Mouse (Mus musculus): ENCODE results near the gene Tbkbp1. TPM values are rescaled to one million over a fixed set of nuclear protein-coding genes. Genes with fewer than 3 reads are reported as not detected.
"Not testable (repeated sequence)": the region's sequence is repeated elsewhere in the genome, so short reads cannot be mapped to it uniquely, and the experiment has no call there.

Tbkbp1 gene
- polyA plus RNA-seq (2016; fragmentation: Nextera tagmentation; extraction: Ambion mirVana), result 10.6 and 12.6 TPM in 2 replicates

- peak; percentile 9 for ATAC-seq (ENCODE audit: insufficient number of reproducible peaks, low FRiP score)
- Histone ChIP-seq H3K4me3 (peak within 1 kb of the TSS; percentile 93), H3K36me3 (peaks cover 25% of the 10 kb centered on the region), H3K9me3 (replicated peaks) (no peaks in the 10 kb centered on the region), H3K4me2 (peak within 1 kb of the TSS; percentile 82), H3K9ac (peak within 1 kb of the TSS; percentile 87), H3K4me1 (replicated peaks) (peaks cover 47% of the 10 kb centered on the region), H3K27me3 (replicated peaks) (0 out of 2 replicates have a peak, but pooled peaks cover 15% of the 10 kb centered on the region), H3K27ac (ENCODE audit: poor library complexity, severe bottlenecking) (peak within 1 kb of the TSS; percentile 86)
- WGBS, result 2% methylated on average over 42 of the region's 64 CpGs
Measured at GRCm38 (mm10) chr11:97151343-97151801, at the start of gene Tbkbp1. TSS of gene Tbkbp1 (minus strand) at chr11:97151495.

- no peak for ATAC-seq (ENCODE audit: insufficient number of reproducible peaks, low FRiP score)
Measured at GRCm38 (mm10) chr11:97199519-97199918, 48.2 kb upstream of the Tbkbp1 start.

GRCm38 (mm10) chr11:97198601-97199000, 47.3 kb upstream of the Tbkbp1 start:
- Histone ChIP-seq H3K27ac (ENCODE audit: poor library complexity, severe bottlenecking) (no peak overlapping the region), H3K9me3 (replicated peaks) (0 out of 2 replicates have a peak, but pooled peaks cover 3% of the 10 kb centered on the region), H3K4me1 (replicated peaks) (peaks cover 8% of the 10 kb centered on the region; the same call in 1 of the 2 replicates), H3K27me3 (replicated peaks) (no peaks in the 10 kb centered on the region), H3K4me2 (no peak overlapping the region), H3K36me3 (no peaks in the 10 kb centered on the region), H3K4me3 (no peak overlapping the region), H3K9ac (no peak overlapping the region)
- ATAC-seq (ENCODE audit: insufficient number of reproducible peaks, low FRiP score), result no peak
- WGBS, result 22% methylated on average over 5 of the region's 5 CpGs

More at GRCm38 (mm10) chr11:97199519-97199918, 48.2 kb upstream of the Tbkbp1 start:
- 84% methylated on average over 6 of the region's 6 CpGs for WGBS
- Histone ChIP-seq H3K4me3 (no peak overlapping the region), H3K9me3 (replicated peaks) (0 out of 2 replicates have a peak, but pooled peaks cover 3% of the 10 kb centered on the region), H3K27me3 (replicated peaks) (no peaks in the 10 kb centered on the region), H3K27ac (ENCODE audit: poor library complexity, severe bottlenecking) (no peak overlapping the region), H3K36me3 (no peaks in the 10 kb centered on the region), H3K4me1 (replicated peaks) (peaks cover 8% of the 10 kb centered on the region; the same call in 1 of the 2 replicates), H3K4me2 (no peak overlapping the region), H3K9ac (no peak overlapping the region)

GRCm38 (mm10) chr11:97197021-97197420, 45.7 kb upstream of the Tbkbp1 start:
- Histone ChIP-seq H3K36me3 (no peaks in the 10 kb centered on the region), H3K9me3 (replicated peaks) (0 out of 2 replicates have a peak, but pooled peaks cover 3% of the 10 kb centered on the region), H3K4me2 (no peak overlapping the region), H3K27ac (ENCODE audit: poor library complexity, severe bottlenecking) (no peak overlapping the region), H3K9ac (no peak overlapping the region), H3K27me3 (replicated peaks) (no peaks in the 10 kb centered on the region), H3K4me3 (no peak overlapping the region), H3K4me1 (replicated peaks) (peaks cover 8% of the 10 kb centered on the region; the same call in 1 of the 2 replicates)
- WGBS, result 75% methylated on average over 8 of the region's 8 CpGs
- ATAC-seq (ENCODE audit: insufficient number of reproducible peaks, low FRiP score), result no peak

GRCm38 (mm10) chr11:97196541-97196940, 45.2 kb upstream of the Tbkbp1 start:
- H3K27me3 ChIP-seq (replicated peaks), result no peaks in the 10 kb centered on the region
- 0 out of 2 replicates have a peak, but pooled peaks cover 3% of the 10 kb centered on the region for H3K9me3 ChIP-seq (replicated peaks)
- peaks cover 8% of the 10 kb centered on the region; the same call in 1 of the 2 replicates for H3K4me1 ChIP-seq (replicated peaks)
- no peaks in the 10 kb centered on the region for H3K36me3 ChIP-seq
- no peak overlapping the region for H3K27ac ChIP-seq (ENCODE audit: poor library complexity, severe bottlenecking)
- H3K9ac ChIP-seq, result no peak overlapping the region
- 72% methylated on average over 12 of the region's 12 CpGs for WGBS
- no peak overlapping the region for H3K4me3 ChIP-seq
- no peak overlapping the region for H3K4me2 ChIP-seq
- ATAC-seq (ENCODE audit: insufficient number of reproducible peaks, low FRiP score), result no peak

GRCm38 (mm10) chr11:97192621-97192951, 41.3 kb upstream of the Tbkbp1 start:
- Histone ChIP-seq H3K27ac (ENCODE audit: poor library complexity, severe bottlenecking) (no peak overlapping the region), H3K9me3 (replicated peaks) (no peaks in the 10 kb centered on the region), H3K36me3 (no peaks in the 10 kb centered on the region), H3K9ac (no peak overlapping the region), H3K4me2 (no peak overlapping the region), H3K27me3 (replicated peaks) (no peaks in the 10 kb centered on the region), H3K4me3 (no peak overlapping the region), H3K4me1 (replicated peaks) (peaks cover 5% of the 10 kb centered on the region)
- no peak for ATAC-seq (ENCODE audit: insufficient number of reproducible peaks, low FRiP score)

- WGBS, result 64% methylated on average over 6 of the region's 6 CpGs
- ATAC-seq (ENCODE audit: insufficient number of reproducible peaks, low FRiP score), result no peak
- H3K4me3 ChIP-seq, result no peak overlapping the region
- H3K27ac ChIP-seq (ENCODE audit: poor library complexity, severe bottlenecking), result no peak overlapping the region
- H3K36me3 ChIP-seq, result no peaks in the 10 kb centered on the region
- no peak overlapping the region for H3K9ac ChIP-seq
- peaks cover 5% of the 10 kb centered on the region for H3K4me1 ChIP-seq (replicated peaks)
- no peak overlapping the region for H3K4me2 ChIP-seq
- no peaks in the 10 kb centered on the region for H3K27me3 ChIP-seq (replicated peaks)
- H3K9me3 ChIP-seq (replicated peaks), result no peaks in the 10 kb centered on the region
Measured at GRCm38 (mm10) chr11:97191915-97192620, 40.8 kb upstream of the Tbkbp1 start.

GRCm38 (mm10) chr11:97190992-97191391, 39.7 kb upstream of the Tbkbp1 start:
- peaks cover 3% of the 10 kb centered on the region; the same call in 1 of the 2 replicates for H3K36me3 ChIP-seq
- peaks cover 9% of the 10 kb centered on the region for H3K4me1 ChIP-seq (replicated peaks)
- H3K4me2 ChIP-seq, result no peak overlapping the region
- 90% methylated on average over 6 of the region's 6 CpGs for WGBS
- H3K9ac ChIP-seq, result no peak overlapping the region
- H3K27me3 ChIP-seq (replicated peaks), result no peaks in the 10 kb centered on the region
- no peaks in the 10 kb centered on the region for H3K9me3 ChIP-seq (replicated peaks)
- no peak for ATAC-seq (ENCODE audit: insufficient number of reproducible peaks, low FRiP score)
- no peak overlapping the region for H3K4me3 ChIP-seq
- H3K27ac ChIP-seq (ENCODE audit: poor library complexity, severe bottlenecking), result no peak overlapping the region

GRCm38 (mm10) chr11:97189645-97190044, 38.4 kb upstream of the Tbkbp1 start:
- ATAC-seq (ENCODE audit: insufficient number of reproducible peaks, low FRiP score); H3K4me3 ChIP-seq; H3K9me3 ChIP-seq (replicated peaks); H3K9ac ChIP-seq; H3K27me3 ChIP-seq (replicated peaks): not testable (repeated sequence)
- Histone ChIP-seq H3K36me3 (peaks cover 11% of the 10 kb centered on the region), H3K4me1 (replicated peaks) (peaks cover 17% of the 10 kb centered on the region), H3K27ac (ENCODE audit: poor library complexity, severe bottlenecking) (peak overlapping the region; percentile 91; the same call in 1 of the 2 replicates), H3K4me2 (peak overlapping the region; percentile 67; the same call in 1 of the 2 replicates)
- 86% methylated on average over 6 of the region's 6 CpGs for WGBS

GRCm38 (mm10) chr11:97189231-97189630, 37.9 kb upstream of the Tbkbp1 start:
- 35% methylated on average over 3 of the region's 3 CpGs for WGBS
- ATAC-seq (ENCODE audit: insufficient number of reproducible peaks, low FRiP score), result no peak
- Histone ChIP-seq H3K27me3 (replicated peaks) (no peaks in the 10 kb centered on the region), H3K9ac (no peak overlapping the region), H3K9me3 (replicated peaks) (no peaks in the 10 kb centered on the region), H3K4me2 (peak overlapping the region; percentile 67), H3K36me3 (peaks cover 15% of the 10 kb centered on the region), H3K4me1 (replicated peaks) (peaks cover 21% of the 10 kb centered on the region), H3K4me3 (peak overlapping the region; percentile 76; the same call in 1 of the 2 replicates), H3K27ac (ENCODE audit: poor library complexity, severe bottlenecking) (peak overlapping the region; percentile 91)

GRCm38 (mm10) chr11:97188643-97188955, 37.3 kb upstream of the Tbkbp1 start:
- Histone ChIP-seq H3K4me3 (peak overlapping the region; percentile 76), H3K4me2 (peak overlapping the region; percentile 67), H3K4me1 (replicated peaks) (peaks cover 24% of the 10 kb centered on the region), H3K27ac (ENCODE audit: poor library complexity, severe bottlenecking) (peak overlapping the region; percentile 91), H3K9ac (peak overlapping the region; percentile 67), H3K36me3 (peaks cover 20% of the 10 kb centered on the region), H3K9me3 (replicated peaks) (no peaks in the 10 kb centered on the region), H3K27me3 (replicated peaks) (no peaks in the 10 kb centered on the region)
- WGBS, result under 1% methylated on average over 15 of the region's 15 CpGs
- no peak for ATAC-seq (ENCODE audit: insufficient number of reproducible peaks, low FRiP score)
